Mouse (Mus musculus): Measurements from ENCODE around the gene Gemin5.

Gemin5 gene

GRCm38 (mm10) chr11:58168167-58168915 lies at the start of gene Gemin5:
TSS of gene Gemin5 (minus strand) at chr11:58168539.
- under 1% methylated on average over 71 of the region's 71 CpGs for WGBS

- WGBS = 76% methylated on average over 6 of the region's 6 CpGs
Measured at GRCm38 (mm10) chr11:58216823-58217222, 48.5 kb upstream of the Gemin5 start.

- 75% methylated on average over 5 of the region's 5 CpGs for WGBS
Measured at GRCm38 (mm10) chr11:58215814-58216213, 47.5 kb upstream of the Gemin5 start.

GRCm38 (mm10) chr11:58215049-58215430 lies 46.7 kb upstream of the Gemin5 start:
- 56% methylated on average over 2 of the region's 3 CpGs for WGBS

GRCm38 (mm10) chr11:58214391-58215048 lies 46.2 kb upstream of the Gemin5 start:
- 45% methylated on average over 17 of the region's 17 CpGs for WGBS

- whole genome bisulfite sequencing = 81% methylated on average over 7 of the region's 7 CpGs
Measured at GRCm38 (mm10) chr11:58213673-58214342, 45.5 kb upstream of the Gemin5 start.

- 40% methylated on average over 2 of the region's 2 CpGs for WGBS
Measured at GRCm38 (mm10) chr11:58211682-58212067, 43.3 kb upstream of the Gemin5 start.

- WGBS = 34% methylated on average over 9 of the region's 9 CpGs
Measured at GRCm38 (mm10) chr11:58211062-58211681, 42.8 kb upstream of the Gemin5 start.

- 84% methylated on average over 1 of the region's 1 CpGs for WGBS
Measured at GRCm38 (mm10) chr11:58210321-58210886, 42.1 kb upstream of the Gemin5 start.

GRCm38 (mm10) chr11:58201052-58201451 lies 32.7 kb upstream of the Gemin5 start:
- WGBS = 79% methylated on average over 12 of the region's 12 CpGs

GRCm38 (mm10) chr11:58200226-58200625 lies 31.9 kb upstream of the Gemin5 start:
- 74% methylated on average over 4 of the region's 4 CpGs for WGBS

- WGBS = 9% methylated on average over 15 of the region's 15 CpGs
Measured at GRCm38 (mm10) chr11:58199229-58200037, 31.1 kb upstream of the Gemin5 start, which contains the start of the genes Igtp and Irgm2. TSS of gene Igtp (plus strand) at chr11:58199556. TSS of gene Irgm2 (plus strand) at chr11:58199618.

- WGBS = 90% methylated on average over 4 of the region's 4 CpGs
Measured at GRCm38 (mm10) chr11:58198663-58199062, 30.3 kb upstream of the Gemin5 start.

GRCm38 (mm10) chr11:58193860-58194520 lies 25.7 kb upstream of the Gemin5 start:
- 56% methylated on average over 4 of the region's 4 CpGs for WGBS

GRCm38 (mm10) chr11:58193326-58193725 lies 25.0 kb upstream of the Gemin5 start:
- 31% methylated on average over 3 of the region's 3 CpGs for whole genome bisulfite sequencing

GRCm38 (mm10) chr11:58189675-58190074 lies 21.3 kb upstream of the Gemin5 start:
- WGBS = 95% methylated on average over 6 of the region's 6 CpGs

- WGBS = 84% methylated on average over 3 of the region's 3 CpGs
Measured at GRCm38 (mm10) chr11:58183579-58183978, 15.2 kb upstream of the Gemin5 start.

- 89% methylated on average over 7 of the region's 7 CpGs for WGBS
Measured at GRCm38 (mm10) chr11:58180756-58181155, 12.4 kb upstream of the Gemin5 start.

- WGBS = 90% methylated on average over 6 of the region's 6 CpGs
Measured at GRCm38 (mm10) chr11:58179986-58180385, 11.6 kb upstream of the Gemin5 start.

- 21% methylated on average over 3 of the region's 3 CpGs for WGBS
Measured at GRCm38 (mm10) chr11:58179563-58179962, 11.2 kb upstream of the Gemin5 start.
